1 mouse cellular context compared by ENCODE assay signal in the genomic region with DNA sequence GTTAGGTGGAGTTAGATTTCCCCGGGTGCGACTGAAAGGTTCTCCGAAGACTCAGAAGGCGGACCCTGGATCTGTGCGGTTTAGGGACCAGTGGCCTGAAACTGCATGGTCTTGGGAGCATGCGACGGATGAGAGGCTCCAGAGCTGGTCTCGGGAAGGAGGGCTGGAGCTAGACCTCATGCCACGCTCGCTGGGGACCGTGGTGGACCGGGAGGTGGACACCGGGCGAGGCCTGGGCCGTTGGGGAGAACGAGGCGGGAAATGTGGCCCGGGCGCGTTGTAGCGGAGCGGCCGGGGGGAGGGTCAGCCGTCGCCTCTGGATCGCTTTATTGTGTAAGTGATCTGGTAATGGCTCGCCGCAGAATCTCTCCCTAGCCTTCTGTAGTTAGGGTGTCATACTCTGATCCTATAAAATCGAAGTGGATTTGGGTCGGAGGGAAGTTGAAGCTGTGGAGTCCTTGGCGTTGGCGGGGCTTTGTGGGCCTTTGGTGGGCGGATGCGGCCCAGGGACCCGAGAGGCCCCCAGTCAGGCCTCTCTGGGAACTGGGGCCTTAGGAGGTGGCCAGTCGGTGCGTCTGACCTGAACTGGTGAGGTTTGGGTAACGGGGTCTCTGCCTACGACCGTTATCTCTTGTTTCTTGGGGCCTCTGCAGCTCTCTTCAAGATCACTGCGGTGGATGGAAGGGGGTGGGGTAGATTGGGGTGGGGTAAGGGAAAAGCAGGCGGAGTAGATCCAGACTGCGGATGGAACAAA.
TF ChIP-seq lines count a peak whose summit lies in the region.

No protein-coding gene starts in this region.

TF ChIP-seq in MEL, 35 proteins besides CTCF, POLR2A, EP300 and RAD21 (continued from another document):
- peak; percentile 11; the same call in 1 of the 2 replicates for TF ChIP-seq ETS1 (IDR thresholded peaks at IDR 0.05; ENCODE audit: low read depth, low read length)
